Mouse (Mus musculus) urinary bladder, postnatal 25 days (tissue): ENCODE measurements around the gene Mtus2.
A peak's percentile ranks its signal among the peaks of the same experiment; 100 is the strongest.

Experiments used
- DNase-seq: peaks from one replicate; pipeline ENCODE4 v3.0.0; 2022; ENCODE audit warnings: low spot score

Gene Mtus2

DNA sequence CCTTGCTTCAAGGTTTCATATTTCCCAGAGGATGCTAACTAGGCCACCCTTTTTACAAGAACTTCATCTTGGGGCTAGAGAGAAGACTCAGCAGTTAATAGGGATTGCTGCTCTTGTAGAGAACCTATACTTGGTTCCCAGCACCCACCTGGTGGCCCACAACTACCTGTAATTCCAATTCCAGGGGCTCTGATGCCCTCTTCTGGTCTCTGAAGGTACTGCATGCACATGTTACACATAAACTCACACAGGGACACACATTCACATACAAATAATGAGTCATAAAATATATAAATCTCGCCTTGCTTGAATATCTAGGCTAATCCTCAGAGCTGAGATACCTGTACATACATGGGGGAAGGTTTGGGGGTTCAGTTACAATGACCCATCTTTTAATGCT, 228.8 kb downstream of the Mtus2 start:
- DNase-seq = no peak

DNA sequence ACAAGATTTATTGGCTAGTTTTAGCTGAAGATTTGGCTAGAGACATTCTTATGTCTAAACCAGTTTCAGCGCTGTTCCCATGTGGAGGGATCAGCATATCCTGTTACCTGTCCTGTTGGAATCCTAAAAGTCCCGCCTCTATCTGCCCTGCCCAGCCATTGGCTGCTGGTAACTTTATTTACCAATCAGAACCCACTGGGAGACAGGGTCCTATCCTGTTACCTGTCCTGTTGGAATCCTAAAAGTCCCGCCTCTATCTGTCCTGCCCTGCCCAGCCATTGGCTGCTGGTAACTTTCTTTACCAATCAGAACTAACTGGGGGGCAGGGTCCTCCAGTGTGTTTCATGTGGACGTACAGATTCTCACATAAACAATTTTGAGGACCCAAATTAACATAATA, 234.3 kb downstream of the Mtus2 start:
- DNase-seq = no peak

DNA sequence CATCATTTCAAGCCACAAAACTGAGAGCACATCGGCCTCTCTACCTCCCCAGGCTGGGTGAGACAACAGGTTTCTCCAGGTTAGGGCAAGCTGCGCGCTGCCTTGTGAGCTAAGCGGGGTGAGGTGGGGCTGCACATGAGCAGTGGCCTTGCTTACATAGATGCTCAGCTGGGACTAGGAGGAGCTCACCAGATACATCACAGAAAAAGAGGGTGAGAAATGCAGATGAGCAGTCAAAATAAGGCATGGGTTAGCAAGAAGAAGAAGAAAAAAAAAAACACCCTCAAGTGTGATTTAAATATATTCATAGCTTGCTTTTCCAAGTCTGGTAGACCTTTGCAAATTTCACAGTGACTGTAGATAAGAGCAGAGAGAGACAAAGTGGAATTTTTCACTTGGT, 254.7 kb downstream of the Mtus2 start:
- DNase-seq = no peak

DNA sequence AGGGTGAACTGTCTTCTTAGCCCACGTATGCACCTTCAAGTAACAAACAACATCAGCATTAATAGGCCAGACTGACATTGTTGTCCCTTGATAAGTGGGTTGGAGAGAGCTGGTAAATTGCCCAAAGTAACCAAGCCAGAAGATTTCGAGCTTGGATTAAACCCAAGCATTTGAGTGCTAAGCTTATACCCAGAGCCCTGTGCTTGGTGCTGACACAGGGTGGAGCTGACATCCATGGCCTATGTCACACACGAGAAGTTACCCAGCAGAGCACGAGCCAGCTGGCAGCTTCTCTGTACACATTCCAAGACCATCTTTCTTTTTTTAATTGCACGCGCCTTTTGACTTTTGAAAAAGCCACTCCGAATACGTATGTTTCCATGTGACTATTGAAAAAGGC, 259.7 kb downstream of the Mtus2 start:
- no peak for DNase-seq

DNA sequence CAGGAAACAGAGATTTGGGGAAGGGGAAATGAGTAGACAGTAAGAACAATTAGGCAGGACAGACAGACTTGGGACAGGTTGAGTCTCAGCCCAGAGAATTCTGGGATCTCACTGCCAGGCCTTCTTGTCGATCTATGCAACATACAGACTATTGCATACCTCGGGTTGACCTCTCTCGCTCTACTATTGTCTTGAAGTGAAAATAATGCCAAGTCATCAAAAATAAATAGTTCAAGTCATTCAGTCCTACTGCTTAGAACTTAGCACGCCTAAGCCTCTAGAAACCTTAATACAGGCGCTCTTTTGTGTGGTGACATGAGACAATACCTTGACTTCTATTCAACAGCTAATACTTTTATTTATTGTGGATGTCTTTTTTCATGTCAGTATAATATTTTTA, 265.8 kb downstream of the Mtus2 start:
- DNase-seq = no peak

DNA sequence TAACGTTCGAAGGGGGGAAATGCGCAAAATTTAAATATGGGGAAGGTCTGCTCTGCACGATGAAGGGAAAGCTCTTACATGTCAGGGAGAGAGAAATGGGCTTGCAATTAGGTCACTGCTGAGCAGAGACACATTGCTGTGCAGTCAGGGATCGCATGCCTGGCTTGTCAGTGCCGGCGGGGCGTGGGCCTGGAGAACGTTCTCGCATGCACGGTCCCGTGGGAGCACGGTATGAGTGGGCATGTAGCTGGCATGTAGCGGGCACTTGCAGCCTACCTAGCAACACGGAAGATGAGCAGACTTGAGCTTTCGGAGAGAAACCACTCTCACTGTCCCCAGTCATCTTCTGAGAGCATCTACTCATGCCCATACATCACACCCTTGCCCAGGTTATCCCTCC, 266.9 kb downstream of the Mtus2 start:
- no peak for DNase-seq

DNA sequence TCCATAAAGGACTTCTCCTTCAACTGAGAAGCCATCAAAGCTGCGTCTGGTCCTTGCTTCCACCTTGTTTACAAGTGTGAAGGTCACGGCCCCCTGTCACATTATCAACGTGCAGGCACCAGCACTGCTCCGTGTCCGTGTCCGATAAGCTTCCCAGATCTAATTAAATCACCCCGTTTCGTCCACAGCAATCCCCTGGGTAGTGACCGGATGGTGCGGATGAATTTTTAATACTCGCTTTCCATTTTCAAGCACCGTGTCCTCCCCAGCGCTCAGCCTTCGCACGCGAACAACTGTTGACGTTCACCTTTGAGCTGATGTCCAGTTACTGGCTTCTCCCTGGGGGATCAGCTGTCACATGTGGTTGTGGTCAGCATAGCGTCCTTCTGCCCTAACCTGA, 276.6 kb downstream of the Mtus2 start:
- DNase-seq = no peak

DNA sequence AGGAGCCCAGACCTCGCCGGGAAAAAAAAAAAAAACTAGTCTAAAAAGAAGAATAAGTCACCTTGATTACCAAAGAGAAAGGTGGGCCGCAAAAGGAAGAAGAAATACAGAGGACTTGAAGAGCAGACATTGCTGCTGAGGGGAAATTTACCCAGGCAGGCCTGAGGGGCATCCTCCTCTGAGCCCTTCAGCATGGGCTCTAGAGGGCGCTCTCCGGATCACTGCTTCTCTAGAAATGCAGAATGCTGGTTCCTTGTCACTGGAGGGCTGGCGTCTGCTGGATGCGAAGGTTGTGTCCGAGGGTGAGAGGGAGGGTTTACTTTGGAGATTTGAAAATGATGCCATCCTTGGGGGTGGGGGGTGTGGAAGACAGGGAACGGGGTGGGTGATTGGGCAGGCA, 279.5 kb downstream of the Mtus2 start:
- DNase-seq = no peak

DNA sequence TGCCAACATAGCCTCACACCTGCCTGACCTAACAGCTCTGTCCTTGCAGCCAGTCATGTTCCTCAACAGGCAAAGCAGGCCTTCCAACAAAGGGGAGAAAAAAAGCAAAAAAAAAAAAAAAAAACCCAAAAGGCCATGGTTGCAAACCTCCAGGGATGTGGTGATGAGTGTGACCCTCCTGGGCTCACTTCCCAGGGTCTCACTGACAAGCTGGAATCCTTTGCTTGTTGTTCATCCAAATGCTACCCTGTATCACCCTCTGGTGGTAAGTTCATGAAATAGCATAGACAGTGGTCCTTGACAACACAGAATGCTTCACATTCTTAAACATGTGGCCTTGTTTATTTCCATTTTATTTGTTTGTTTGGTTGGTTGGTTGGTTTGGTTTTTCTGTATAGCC, 281.9 kb downstream of the Mtus2 start:
- no peak for DNase-seq

DNA sequence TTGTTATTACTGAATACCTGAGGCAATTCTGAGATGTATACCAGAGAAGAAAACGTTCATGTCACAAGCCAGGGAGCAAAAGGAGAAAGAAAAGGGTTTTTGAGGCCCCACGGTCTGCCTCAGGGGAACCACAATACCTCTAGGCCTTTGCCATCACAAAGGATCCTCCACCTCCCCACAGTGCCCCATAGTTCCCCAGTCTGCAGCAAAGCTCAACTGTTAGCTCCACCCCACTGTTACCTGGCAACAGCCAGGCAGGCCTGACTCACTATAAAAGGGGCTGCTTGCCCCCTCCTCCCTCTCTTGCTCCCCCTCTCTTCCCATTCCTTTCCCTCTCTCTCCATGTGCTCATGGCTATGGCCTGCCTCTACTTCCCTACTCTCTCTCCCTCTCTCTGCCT, 282.6 kb downstream of the Mtus2 start:
- DNase-seq = no peak

DNA sequence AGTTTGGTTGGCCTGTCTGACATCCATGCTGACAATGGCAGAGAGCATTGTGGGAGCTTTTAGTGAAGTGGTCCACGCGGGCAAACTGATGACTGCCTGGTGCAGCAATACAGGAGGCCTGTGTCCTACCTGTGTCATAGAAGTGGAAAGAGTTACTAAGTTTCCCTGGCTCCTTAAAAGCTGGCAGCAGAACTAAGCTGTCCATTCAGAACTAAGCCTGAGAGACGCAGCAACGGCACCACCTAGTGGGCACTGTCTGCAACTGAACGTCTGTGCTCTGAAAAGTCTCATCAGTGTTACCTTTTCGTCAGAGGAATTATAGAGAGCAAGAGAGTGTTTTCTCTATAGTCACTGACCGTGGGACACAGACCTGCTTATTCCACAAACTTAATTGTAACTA, 284.8 kb downstream of the Mtus2 start:
- DNase-seq = peak; percentile 63

DNA sequence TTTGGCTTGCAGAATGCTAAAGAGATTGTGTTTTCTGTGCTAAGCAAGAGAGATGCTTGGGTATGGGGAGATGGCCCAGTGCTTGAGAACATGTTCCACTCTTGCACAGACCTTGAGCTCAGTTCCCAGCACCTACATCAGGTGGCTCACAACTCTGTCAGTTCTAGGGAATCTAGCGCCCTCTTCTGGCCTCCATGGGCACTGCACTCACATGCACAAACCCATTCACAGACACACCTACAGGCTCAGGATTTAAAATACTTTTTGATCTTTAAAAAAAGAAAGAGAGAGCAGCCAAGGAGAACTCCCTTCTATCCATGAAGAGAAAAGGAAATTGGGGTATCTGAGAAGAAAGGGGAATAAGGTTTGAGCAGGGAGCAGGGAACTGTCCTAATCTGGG, 287.4 kb downstream of the Mtus2 start:
- no peak for DNase-seq

DNA sequence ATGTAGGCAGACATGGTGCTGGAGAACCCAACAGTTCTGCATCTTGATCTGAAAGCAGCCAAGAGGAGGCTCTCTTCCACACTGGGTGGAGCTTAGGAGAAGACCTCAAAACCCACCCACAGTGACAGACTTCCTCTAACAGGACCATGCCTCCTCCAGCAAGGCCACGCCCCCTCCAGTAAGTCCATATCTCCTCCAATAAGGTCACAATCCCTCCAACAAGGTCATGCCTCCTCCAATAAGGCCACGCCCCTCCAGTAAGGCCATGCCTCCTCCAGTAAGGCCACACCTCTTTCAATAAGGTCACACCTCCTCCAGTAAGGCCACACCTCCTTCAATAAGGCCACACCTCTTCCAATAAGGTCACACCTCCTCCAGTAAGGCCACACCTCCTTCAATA, 288.3 kb downstream of the Mtus2 start:
- no peak for DNase-seq

DNA sequence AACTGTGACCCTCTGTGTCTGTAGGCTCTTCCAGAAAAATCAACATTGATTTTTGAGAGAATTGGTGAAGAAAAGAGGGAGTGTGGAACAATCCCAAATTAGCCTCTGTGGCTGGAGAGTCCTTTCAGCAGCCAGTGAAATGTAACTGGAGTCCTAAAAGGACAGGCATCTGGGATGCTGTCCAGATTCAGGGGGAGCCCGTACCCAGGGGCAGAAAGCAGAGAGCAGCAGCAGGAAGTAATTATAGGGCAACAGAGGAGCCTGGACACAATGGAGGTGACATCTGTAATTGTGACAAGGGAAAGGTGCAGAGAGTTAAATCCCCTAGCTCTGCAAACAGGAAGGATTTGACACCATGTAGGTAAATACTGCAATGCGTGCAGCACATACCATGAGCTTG, 291.1 kb downstream of the Mtus2 start:
- DNase-seq = no peak

DNA sequence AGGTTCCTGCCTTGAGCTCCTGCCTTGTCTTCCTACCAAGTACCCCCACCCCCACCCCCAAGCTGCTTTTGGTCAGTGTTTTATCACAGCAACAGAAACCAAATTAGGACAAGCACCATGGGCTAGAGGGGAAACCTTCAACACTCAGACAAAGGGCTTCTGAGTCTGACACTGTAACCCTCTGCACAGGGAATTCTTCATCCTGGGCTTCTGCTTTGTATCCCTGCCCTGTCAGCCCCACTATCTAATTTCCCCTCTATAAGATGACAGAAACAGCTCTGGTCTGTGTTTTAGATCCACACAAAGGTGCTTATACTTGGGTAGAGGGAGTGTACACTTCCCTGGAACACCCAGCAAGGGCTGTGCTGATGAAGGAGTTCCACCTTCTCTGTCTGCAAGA, 294.7 kb downstream of the Mtus2 start:
- no peak for DNase-seq

DNA sequence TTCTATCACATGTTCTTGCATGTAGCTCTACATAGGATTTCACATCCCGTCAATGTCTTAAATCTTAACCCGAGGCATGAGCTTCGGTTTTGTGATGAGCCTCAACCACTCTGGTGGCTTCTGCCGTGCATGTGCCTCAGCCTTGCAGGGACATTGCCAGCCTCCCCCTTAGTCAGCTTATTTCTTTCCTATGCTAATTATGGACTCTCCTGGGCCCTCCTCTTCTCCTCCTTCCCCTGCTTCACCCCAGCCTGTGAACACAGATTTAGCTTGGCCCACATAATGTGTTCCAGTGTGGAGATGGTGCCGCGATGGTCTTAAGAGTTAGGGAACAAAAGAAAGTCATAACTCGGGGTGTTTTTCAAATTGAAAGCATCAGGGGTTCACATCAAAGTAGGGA, 304.9 kb downstream of the Mtus2 start:
- no peak for DNase-seq

DNA sequence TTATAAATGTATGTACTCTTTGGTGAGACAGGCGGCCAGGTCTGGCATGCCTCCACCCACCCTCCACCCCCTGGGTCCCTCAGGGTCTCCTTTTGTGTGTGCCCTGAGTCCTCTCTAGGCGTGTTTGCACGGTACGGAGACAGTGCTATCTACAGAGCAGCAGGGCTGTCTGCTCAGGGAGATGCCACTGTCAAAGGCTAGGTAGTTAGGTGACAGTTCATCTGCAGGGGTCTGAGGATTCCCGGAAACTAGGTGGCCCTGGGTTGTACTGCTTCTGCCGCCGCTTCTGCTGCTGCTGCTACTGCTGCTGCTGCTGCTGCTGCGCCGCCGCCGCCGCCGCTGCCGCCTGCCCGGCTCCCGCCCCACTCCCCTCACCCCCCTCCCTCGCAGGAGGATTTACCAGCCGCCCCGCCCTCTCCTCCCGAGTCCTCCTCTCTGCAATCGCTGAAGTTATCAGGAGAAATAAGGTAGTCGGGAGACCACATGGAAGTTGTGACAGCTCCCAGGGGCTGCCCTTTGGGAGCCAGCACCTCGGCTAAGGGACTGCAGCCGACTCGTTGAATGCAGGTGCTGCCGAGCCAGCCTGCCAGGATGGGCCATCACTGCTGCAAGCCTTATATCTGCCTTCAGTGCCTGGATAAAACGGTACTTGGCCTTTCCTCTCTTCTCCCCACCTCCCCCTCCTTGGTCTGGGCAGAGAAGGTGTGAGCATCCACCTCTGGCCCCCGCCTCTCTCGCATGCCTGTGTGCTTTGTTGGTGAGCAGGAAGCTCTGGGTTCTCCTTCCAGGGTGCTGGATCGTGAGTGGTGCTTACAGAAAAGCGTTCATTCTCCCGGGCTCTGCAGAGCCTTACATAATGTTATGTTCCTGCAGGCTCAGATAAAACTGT, 307.9 kb downstream of the Mtus2 start:
- DNase-seq = peak; percentile 6

DNA sequence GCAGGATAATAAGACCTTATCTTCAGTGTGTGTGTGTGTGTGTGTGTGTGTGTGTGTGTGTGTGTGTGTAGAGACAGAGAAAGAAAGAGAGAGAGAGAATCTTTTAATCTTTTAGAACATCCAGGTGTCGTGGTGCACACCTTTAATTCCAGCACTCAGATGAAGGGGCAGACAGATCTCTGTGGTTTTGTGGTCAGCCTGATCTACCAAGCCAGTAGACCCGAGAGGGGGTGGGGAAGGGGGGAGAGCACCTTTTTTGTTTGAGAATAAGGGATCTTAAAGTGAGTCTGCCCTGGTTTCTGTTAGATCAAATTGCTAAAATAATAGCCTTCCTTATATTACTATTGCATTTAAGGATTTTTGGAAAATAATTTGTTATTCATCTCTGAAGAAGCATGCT, 309.7 kb downstream of the Mtus2 start:
- DNase-seq = no peak

DNA sequence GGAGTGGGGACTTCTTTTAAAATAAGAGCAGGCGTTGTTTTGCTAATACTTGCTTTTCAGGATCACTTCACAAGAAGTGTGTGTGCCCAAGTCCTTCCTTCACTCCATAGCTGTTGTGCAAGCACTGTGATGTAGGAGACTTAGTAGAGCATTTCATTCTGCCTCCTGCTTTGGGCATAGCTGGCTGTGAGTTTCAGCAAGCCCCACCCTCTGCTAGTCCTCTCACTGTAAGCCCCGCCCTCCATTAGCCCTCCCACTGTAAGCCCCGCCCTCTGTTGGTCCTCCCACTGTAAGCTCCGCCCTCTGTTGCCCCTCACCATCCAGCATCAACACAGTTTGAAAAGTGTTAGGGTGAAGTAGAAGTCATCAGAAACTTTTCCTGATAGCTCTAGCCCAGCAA, 310.3 kb downstream of the Mtus2 start:
- DNase-seq = no peak

DNA sequence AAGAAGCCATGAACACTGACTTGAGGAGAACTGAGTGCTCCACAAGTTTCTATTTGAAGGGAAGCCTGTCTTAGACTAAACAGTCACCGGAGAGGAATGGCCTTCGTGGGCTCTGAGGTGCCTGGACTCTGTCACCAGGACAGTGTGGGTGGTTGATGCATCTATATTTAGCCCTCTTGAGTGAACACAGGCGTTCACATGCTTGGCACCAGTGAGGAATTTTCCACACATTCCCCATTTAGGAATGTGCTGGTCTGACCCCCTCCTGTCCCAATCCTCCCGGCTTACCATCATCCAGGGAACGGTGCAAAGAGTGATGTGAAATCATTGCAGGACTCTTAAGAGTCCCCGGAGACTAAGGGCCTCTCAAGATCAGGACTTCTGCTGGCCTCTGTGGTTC, 314.9 kb downstream of the Mtus2 start:
- DNase-seq = no peak

DNA sequence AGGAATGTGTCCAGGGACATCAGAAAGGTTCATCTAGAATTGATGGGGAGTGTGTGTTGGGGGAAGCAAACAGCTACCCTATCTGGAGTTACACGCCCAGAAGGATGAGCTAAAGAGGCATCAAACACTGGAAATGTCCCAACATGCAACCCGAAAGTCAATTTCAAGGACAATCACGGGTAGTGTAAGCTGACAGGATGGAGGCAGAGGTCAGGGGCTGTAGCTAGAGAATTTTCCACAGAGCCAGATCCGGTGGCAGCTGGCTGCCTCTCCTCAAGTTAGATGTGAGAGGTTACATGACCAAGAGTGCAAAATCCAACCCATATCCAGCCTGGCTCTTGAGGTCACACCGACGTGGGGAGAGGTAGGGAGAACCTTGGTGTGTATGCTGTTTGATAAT, 315.7 kb downstream of the Mtus2 start:
- no peak for DNase-seq

DNA sequence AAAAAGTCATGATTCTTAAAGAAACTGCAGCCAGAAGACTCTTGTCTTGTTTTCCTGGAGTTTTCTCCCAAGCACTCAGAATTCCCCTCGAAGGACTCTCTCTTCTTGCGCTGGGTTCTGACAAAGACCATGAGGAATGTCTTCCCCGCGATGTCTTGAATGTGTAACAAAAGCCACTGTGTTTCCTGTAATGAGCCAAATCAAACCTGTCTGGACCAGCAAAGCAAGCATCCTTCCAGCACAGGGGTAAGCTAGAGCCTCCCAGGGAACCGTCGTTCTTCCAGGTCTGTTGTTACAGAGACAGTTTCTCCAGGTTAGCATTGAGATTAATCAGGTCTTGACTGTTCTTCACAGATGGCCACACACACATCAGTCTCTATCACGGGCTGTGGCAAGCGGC, 321.1 kb downstream of the Mtus2 start:
- DNase-seq = no peak

DNA sequence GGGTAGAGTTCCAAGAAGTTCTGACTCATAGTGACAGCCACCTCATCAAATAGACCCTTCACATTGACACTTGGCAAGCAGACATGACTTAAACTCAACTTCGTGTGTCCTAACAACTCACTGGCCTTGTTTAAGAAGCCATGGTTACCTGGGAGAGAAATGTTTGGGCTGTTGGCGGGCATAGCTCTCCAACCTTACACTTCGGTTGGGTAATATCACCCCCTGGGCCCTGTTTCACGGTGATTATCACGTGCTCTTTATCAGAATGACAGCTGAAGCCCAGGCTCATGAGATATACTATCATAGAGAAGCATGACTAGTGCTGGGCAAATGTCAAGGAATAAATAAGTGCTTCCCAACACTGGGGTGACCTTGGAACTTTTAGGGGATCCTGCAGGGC, 323.2 kb downstream of the Mtus2 start:
- no peak for DNase-seq

DNA sequence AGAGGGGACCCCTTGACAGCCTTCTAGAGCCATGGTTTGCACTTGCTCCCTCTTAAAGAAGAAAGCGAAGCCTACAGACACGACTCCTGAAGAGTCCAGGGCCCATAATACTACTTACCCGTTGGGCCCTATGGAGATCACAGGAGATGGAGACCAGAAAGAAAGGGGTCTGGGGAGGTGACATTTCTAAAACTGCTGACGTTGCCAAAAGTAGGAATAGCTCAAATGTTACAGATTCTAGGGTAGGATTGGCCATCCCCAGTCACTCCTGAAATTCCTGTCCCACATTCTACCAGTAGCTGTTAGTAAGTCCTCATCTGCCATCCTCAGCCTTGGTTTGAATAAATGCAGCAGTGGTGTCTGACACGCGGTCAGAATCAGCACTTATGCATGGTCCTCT, 325.0 kb downstream of the Mtus2 start:
- no peak for DNase-seq
